Mouse (Mus musculus) lung, embryonic 14.5 days (tissue): ENCODE results near the gene Ranbp17. TPM values are rescaled to one million over a fixed set of nuclear protein-coding genes. Genes with fewer than 3 reads are reported as not detected.

Source experiments
- ATAC-seq: fragments of 200-750 bp; cut with Nextera tagmentation; 2 replicates; pipeline ENCODE4 v1.8.0; 2017; ENCODE audit warnings: mild to moderate bottlenecking, moderate TSS enrichment, moderate library complexity; ENCODE audit not compliant: insufficient read depth
- DNase-seq: peaks from one replicate; pipeline ENCODE4 v3.0.0-alpha.2; 2015
- H3K27ac ChIP-seq: fragments of 300-500 bp; sonication (generic); 2 replicates; pipeline ENCODE4 v1.5.1; 2014; ENCODE audit warnings: low read depth, mild to moderate bottlenecking, moderate library complexity
- H3K27me3 ChIP-seq: fragments of 300-500 bp; sonication (generic); 2 replicates; pipeline ENCODE4 v1.6.1; 2014; ENCODE audit warnings: low read length, control low read depth; ENCODE audit not compliant: insufficient read depth
- H3K36me3 ChIP-seq: fragments of 300-500 bp; sonication (generic); 2 replicates; pipeline ENCODE4 v1.6.1; 2014; ENCODE audit warnings: control low read depth; ENCODE audit not compliant: insufficient read depth
- H3K4me1 ChIP-seq: fragments of 300-500 bp; sonication (generic); 2 replicates; pipeline ENCODE4 v1.6.1; 2014; ENCODE audit warnings: antibody characterized with exemption, control low read depth; ENCODE audit not compliant: insufficient read depth
- H3K4me2 ChIP-seq: fragments of 300-500 bp; sonication (generic); 2 replicates; pipeline ENCODE4 v1.6.1; 2014; ENCODE audit warnings: mild to moderate bottlenecking
- H3K4me3 ChIP-seq: fragments of 300-500 bp; sonication (generic); 2 replicates; pipeline ENCODE4 v1.5.1; 2014; ENCODE audit warnings: low read depth, low read length
- H3K9ac ChIP-seq: fragments of 300-500 bp; sonication (generic); 2 replicates; pipeline ENCODE4 v1.6.1; 2014
- H3K9me3 ChIP-seq: fragments of 300-500 bp; sonication (generic); 2 replicates; pipeline ENCODE4 v1.6.1; 2016; ENCODE audit warnings: low read depth, low read length, control low read depth
- CTCF ChIP-seq: IDR thresholded peaks from 2 replicates; pipeline ENCODE4 v1.5.1; 2016; ENCODE audit warnings: antibody characterized with exemption, low read depth
- WGBS: fragments of 180-500 bp; shearing (Covaris S2); extraction: QIAGEN DNeasy Blood & Tissue Kit; methylation state at CpG from one replicate; pipeline ENCODE4 v1.1.7; 2014; 5-methylcytosine and 5-hydroxymethylcytosine counted together
- polyA plus RNA-seq: library from polyadenylated mRNA; unstranded; fragments of >200 nt; fragmentation: Nextera tagmentation; extraction: Ambion mirVana; gene quantifications from 2 replicates; pipeline ENCODE4 v1.2.1, GENCODE M21; 2014

Gene Ranbp17
- polyA plus RNA-seq, 1 experiment from 2014 or later: 6.5 TPM

GRCm38 (mm10) chr11:33404651-33405050, 108.9 kb downstream of the Ranbp17 start:
- 81% methylated on average over 4 of the region's 4 CpGs for WGBS
- no peak overlapping the region for H3K27ac ChIP-seq
- no peak for TF ChIP-seq CTCF

GRCm38 (mm10) chr11:33399346-33399745, 114.2 kb downstream of the Ranbp17 start:
- TF ChIP-seq CTCF: no peak
- WGBS: 34% methylated on average over 1 of the region's 1 CpGs
- Histone ChIP-seq H3K4me3 (no peak overlapping the region), H3K36me3 (no peaks in the 10 kb centered on the region), H3K9ac (no peak overlapping the region), H3K27me3 (no peaks in the 10 kb centered on the region), H3K4me1 (no peaks in the 10 kb centered on the region), H3K27ac (no peak overlapping the region), H3K9me3 (no peaks in the 10 kb centered on the region), H3K4me2 (no peak overlapping the region)
- ATAC-seq (no peak), DNase-seq (no peak)

More at GRCm38 (mm10) chr11:33404651-33405050, 108.9 kb downstream of the Ranbp17 start:
- no peaks in the 10 kb centered on the region for H3K4me1 ChIP-seq
- DNase-seq: no peak
- no peaks in the 10 kb centered on the region for H3K9me3 ChIP-seq
- H3K27me3 ChIP-seq: no peaks in the 10 kb centered on the region
- no peak for ATAC-seq
- H3K36me3 ChIP-seq: no peaks in the 10 kb centered on the region
- no peak overlapping the region for H3K9ac ChIP-seq
- H3K4me2 ChIP-seq: no peak overlapping the region
- no peak overlapping the region for H3K4me3 ChIP-seq

GRCm38 (mm10) chr11:33398701-33399100, 114.8 kb downstream of the Ranbp17 start:
- ATAC-seq: no peak

GRCm38 (mm10) chr11:33396275-33396674, 117.3 kb downstream of the Ranbp17 start:
- no peaks in the 10 kb centered on the region for H3K36me3 ChIP-seq
- no peaks in the 10 kb centered on the region for H3K9me3 ChIP-seq
- no peak overlapping the region for H3K27ac ChIP-seq
- 71% methylated on average over 6 of the region's 6 CpGs for WGBS
- H3K4me1 ChIP-seq: no peaks in the 10 kb centered on the region
- ATAC-seq: no peak
- DNase-seq: no peak
- H3K9ac ChIP-seq: no peak overlapping the region
- TF ChIP-seq CTCF: no peak
- no peak overlapping the region for H3K4me3 ChIP-seq
- H3K27me3 ChIP-seq: no peaks in the 10 kb centered on the region
- H3K4me2 ChIP-seq: no peak overlapping the region

More at GRCm38 (mm10) chr11:33398701-33399100, 114.8 kb downstream of the Ranbp17 start:
- no peak overlapping the region for H3K4me3 ChIP-seq
- no peaks in the 10 kb centered on the region for H3K9me3 ChIP-seq
- TF ChIP-seq CTCF: no peak
- WGBS: 74% methylated on average over 3 of the region's 3 CpGs
- DNase-seq: no peak
- no peak overlapping the region for H3K4me2 ChIP-seq
- H3K36me3 ChIP-seq: no peaks in the 10 kb centered on the region
- no peaks in the 10 kb centered on the region for H3K4me1 ChIP-seq
- H3K27ac ChIP-seq: no peak overlapping the region
- H3K9ac ChIP-seq: no peak overlapping the region
- H3K27me3 ChIP-seq: no peaks in the 10 kb centered on the region

GRCm38 (mm10) chr11:33394093-33394492, 119.5 kb downstream of the Ranbp17 start:
- TF ChIP-seq CTCF: no peak
- 64% methylated on average over 3 of the region's 3 CpGs for WGBS
- no peak overlapping the region for H3K27ac ChIP-seq
- no peaks in the 10 kb centered on the region for H3K27me3 ChIP-seq
- no peaks in the 10 kb centered on the region for H3K9me3 ChIP-seq
- H3K4me3 ChIP-seq: no peak overlapping the region
- no peak for DNase-seq
- no peak overlapping the region for H3K9ac ChIP-seq
- no peak overlapping the region for H3K4me2 ChIP-seq
- no peaks in the 10 kb centered on the region for H3K4me1 ChIP-seq
- ATAC-seq: no peak
- no peaks in the 10 kb centered on the region for H3K36me3 ChIP-seq

- no peak overlapping the region for H3K4me2 ChIP-seq
- no peaks in the 10 kb centered on the region for H3K27me3 ChIP-seq
- no peak overlapping the region for H3K4me3 ChIP-seq
- no peaks in the 10 kb centered on the region for H3K9me3 ChIP-seq
- DNase-seq (no peak), ATAC-seq (no peak)
- TF ChIP-seq CTCF: no peak
- H3K4me1 ChIP-seq: no peaks in the 10 kb centered on the region
- no peaks in the 10 kb centered on the region for H3K36me3 ChIP-seq
- H3K9ac ChIP-seq: no peak overlapping the region
- no peak overlapping the region for H3K27ac ChIP-seq
- WGBS: 89% methylated on average over 2 of the region's 2 CpGs
Measured at GRCm38 (mm10) chr11:33388685-33389084, 124.9 kb downstream of the Ranbp17 start.

GRCm38 (mm10) chr11:33361867-33362266, 151.7 kb downstream of the Ranbp17 start:
- TF ChIP-seq CTCF: no peak
- no peak for ATAC-seq
- WGBS: 50% methylated on average over 5 of the region's 5 CpGs
- DNase-seq: no peak
- Histone ChIP-seq H3K4me1 (no peaks in the 10 kb centered on the region), H3K27ac (no peak overlapping the region), H3K27me3 (no peaks in the 10 kb centered on the region), H3K9me3 (no peaks in the 10 kb centered on the region), H3K4me2 (no peak overlapping the region), H3K36me3 (no peaks in the 10 kb centered on the region), H3K4me3 (no peak overlapping the region), H3K9ac (no peak overlapping the region)

GRCm38 (mm10) chr11:33349269-33349668, 164.3 kb downstream of the Ranbp17 start:
- Histone ChIP-seq H3K4me2 (no peak overlapping the region), H3K36me3 (no peaks in the 10 kb centered on the region), H3K4me3 (no peak overlapping the region), H3K9ac (no peak overlapping the region), H3K4me1 (no peaks in the 10 kb centered on the region), H3K9me3 (no peaks in the 10 kb centered on the region), H3K27ac (no peak overlapping the region), H3K27me3 (no peaks in the 10 kb centered on the region)
- 70% methylated on average over 2 of the region's 2 CpGs for WGBS
- ATAC-seq (no peak), DNase-seq (no peak)
- no peak for TF ChIP-seq CTCF
